Mouse (Mus musculus): ENCODE data around the gene BC004004. TPM values are rescaled to one million over a fixed set of nuclear protein-coding genes. Genes with fewer than 3 reads are reported as not detected.
"Not testable (repeated sequence)": the region's sequence is repeated elsewhere in the genome, so short reads cannot be mapped to it uniquely, and the experiment has no call there.

BC004004 gene
- total RNA-seq, 2 experiments from 2014 or later: 77.6 to 80.4 TPM

DNA sequence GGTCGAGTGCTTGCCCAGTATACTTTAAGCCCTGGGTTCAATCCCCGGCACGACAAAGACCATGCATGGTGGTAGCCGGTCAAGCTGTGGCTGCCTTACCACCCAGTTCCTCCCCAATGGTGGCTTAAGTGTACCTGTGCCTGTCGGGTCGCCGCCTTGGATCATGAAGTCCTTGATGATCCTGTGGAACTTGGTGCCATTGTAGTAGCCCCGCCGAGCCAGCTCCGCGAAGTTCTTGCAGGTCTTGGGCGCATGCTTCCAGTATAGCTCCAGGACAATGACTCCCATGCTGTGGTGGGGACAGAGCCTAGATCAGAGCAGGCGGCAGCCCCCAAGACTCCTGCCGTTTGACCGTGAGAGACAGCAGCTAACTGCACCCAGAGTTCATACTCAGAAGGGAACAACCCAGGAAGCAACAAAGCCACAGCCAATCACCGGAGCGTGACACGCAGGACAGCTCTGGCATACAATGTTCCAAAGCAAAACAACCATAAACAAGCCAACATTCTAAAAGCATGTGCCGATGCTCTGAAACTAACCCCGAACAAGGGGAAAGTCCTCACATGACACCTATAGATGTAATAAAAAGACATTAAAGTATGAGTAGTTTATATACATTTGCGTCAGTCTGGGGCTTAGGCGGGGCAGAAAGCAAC is 6.9 kb upstream of the BC004004 start:
- DNase-seq: no peak

DNA sequence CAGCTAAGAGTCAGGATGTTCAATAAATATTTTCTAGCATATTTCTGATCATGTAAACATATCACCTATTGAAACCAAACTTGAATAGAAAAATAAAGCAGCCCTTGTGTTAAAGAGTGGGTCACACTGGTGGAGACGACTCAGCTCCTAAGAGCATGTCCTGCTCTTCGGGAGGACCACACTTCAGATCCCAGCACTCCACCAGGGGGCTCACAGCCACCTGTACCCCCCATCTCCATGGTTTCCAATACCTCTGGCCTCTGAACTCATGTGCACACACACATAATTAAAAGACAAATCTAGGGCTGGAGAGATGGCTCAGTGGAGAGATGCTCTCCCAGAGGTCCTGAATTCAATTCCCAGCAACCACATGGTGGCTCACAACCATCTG is 6.3 kb upstream of the BC004004 start:
- no peak for DNase-seq

DNA sequence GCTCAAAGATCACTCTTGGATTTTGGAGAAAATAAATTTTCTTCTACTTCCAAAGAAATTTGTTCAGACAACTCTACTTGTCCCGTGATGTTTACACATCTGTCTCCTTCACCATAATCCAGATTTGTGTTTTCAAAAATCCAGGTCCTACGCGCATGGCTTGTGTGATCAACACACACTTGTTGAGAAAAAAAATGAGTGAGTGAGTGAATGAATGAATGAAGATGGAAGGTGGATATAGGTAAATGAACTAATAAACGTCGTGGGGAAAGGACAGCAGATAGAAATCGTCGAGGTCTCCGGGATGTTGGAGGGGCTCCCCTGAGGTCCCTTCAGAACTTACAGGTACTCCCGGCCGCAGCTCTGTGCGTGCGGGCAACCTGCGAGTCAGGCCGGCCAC is 5.2 kb upstream of the BC004004 start:
- no peak for DNase-seq

DNA sequence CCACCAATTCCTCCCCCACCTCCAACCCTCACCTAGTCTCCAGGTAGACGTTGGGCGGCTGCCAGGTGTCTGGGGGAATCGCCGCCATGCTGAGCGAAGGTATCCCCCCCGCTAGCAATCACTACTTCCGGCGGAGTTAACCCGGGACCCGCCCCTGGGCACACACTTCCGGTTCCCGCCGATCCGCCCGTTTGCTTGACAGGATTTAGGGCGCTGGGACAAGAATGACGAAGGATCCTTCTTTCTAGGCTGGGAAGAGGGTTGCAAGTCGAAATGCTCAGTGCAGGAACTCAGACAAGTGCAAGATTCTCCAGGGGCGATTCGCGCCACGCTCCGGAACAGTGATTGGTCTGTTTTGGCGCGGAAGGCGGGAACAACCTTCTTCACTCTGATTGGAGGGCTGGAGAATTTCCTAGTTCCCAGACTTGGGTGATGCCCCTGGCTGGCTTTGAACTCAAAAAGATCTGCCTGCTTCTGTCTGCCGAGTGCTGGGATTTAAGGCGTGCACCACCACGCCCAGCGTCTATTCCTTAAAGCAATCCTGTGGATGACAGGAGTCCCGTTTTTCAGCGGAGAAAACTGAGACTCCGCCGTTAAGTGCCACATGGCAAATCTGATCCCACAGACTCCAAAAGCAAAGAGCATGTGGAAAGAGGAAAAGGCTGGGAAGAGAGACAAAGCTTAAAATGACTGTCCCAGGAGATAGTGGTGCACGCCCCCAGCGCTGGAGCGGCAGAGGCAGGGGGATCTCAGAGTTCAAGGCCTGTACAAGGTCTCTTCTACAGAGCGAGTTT is 4.6 kb upstream of the BC004004 start, which contains the start of gene Ppil1:
TSS of gene Ppil1 (minus strand) at position 347 of the 794 bp plus-strand sequence.
- DNase-seq: peak; percentile 81 to 82

DNA sequence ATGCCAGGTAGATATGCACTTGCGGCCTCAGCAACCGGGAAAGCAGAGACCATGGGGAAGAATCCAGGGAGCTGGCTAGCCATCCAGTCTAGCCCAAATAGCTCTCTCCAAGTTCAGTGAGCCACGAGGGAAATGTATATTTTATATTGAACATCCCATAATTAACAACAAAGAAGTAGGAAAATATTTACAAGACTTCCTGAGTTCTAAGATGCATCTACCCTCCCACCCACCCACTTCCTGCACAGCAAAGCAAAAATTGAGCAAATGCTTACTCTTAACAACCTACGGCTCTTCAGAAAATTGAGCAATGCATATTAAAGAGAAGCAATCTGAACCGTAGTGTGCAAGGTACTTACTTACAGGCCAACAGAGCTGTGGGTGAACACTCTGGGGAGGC is 3.8 kb upstream of the BC004004 start:
- DNase-seq: no peak

DNA sequence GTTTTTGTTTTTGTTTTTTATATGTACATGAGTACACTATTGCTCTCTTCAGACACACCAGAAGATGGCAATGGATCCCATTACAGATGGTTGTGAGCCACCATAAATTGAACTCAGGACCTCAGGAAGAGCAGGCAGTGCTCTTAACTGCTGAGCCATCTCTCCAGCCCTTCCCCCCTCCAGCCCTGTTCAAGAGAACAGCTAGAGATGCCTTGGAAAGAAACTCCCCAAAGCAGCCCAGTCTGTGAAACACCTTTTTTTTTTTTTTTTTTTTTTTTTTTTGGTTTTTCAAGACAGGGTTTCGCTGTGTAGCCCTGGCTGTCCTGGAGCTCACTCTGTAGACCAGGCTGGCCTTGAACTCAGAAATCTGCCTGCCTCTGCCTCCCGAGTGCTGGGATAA is 1.5 kb upstream of the BC004004 start:
- DNase-seq: not testable (repeated sequence)

- DNase-seq: no peak
Observed at GRCm38 (mm10) chr17:29267931-29268681, 482 bp upstream of the BC004004 start.

- DNase-seq: no peak
Observed at GRCm38 (mm10) chr17:29269349-29269706, 740 bp downstream of the BC004004 start.

DNA sequence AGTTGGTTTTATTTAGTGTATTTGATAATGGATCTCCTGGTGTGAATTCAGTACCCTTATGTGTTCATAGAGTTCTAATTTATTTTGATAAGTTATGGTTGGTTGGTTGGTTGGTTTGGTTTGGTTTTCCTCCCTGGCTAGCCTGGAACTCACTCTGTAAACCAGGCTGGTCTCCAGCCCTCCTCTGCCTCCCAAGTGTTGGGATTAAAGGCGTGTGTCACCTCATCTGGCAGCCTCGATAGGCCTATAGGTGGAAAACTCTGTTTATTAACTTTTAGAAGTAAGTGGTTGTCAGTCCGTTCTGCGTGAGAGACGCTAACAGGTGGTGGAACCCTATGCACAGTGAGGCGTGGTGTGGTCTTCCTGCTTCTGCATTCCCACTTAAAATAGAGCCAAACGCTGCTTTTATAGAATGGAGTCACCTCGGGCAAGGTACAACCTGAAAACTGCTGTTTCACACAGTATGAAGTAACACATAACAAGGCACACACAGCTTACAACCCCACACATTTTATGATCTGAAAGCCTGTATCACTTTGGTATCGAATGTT is 1.6 kb downstream of the BC004004 start:
- DNase-seq: no peak

DNA sequence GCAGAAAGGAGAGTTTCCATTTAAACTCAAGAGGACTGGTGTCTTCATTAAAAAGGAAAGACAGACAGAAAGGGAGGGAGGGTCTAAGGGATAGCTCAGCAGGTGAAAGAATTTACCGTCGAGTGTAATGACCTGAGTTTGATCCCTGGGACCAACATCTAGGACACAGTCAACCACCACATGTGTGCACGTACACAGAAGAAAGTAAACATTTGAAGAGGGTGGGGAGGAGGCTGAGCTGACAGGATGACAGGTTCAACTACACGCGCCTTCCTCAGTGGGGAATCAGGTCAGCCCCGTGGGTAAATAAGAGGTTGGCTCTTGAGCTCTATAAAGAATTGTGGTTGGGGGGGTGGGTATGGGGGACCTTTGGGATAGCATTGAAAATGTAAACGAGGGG is 4.6 kb downstream of the BC004004 start:
- DNase-seq: no peak

- DNase-seq: no peak
Observed at GRCm38 (mm10) chr17:29273889-29274288, 5.3 kb downstream of the BC004004 start.

DNA sequence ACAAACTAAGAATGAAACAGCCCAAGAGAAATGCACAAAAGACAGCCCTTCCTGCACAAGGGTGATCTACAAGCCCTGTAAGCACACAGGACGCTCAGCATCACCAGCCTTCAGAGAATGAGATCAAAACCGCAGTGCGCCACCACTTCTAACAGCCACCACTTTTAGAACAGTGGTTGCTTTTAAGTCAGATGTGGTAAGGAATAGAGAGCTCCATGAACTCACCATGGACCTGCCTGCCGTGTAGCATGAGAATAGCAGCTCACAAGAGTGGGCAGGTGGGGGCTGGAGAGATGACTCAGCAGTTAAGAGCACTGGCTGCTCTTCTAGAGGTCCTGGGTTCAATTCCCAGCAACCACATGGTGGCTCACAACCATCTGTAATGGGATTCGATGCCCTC is 11.8 kb downstream of the BC004004 start:
- no peak for DNase-seq

- DNase-seq: no peak
Observed at GRCm38 (mm10) chr17:29281541-29281940, 13.0 kb downstream of the BC004004 start.

GRCm38 (mm10) chr17:29282216-29282952 is 13.8 kb downstream of the BC004004 start:
- no peak for DNase-seq

DNA sequence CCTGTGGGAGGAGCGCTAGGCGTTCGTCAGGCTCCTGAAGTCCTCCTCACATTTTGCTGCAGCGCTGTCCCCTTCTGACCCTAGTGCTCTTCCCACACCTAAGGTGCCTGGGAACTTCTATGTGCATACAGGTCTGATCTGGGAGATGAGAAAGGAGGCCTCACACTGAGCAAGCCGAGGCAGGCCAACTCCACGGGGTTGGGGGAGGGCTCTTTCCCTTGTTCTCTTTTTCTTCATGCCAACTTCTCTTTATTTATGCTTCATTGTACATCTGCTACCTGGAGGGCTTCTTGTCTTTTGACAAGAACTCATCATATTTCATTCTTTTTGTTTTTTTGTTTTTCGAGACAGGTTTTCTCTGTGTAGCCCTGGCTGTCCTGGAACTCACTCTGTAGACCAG is 23.2 kb downstream of the BC004004 start:
- no peak for DNase-seq

GRCm38 (mm10) chr17:29292996-29293395 is 24.4 kb downstream of the BC004004 start:
- no peak for DNase-seq

- DNase-seq: no peak
Observed at GRCm38 (mm10) chr17:29293807-29294605, 25.4 kb downstream of the BC004004 start.

- DNase-seq: no peak
Observed at GRCm38 (mm10) chr17:29295835-29296234, 27.2 kb downstream of the BC004004 start.

- no peak for DNase-seq
Observed at GRCm38 (mm10) chr17:29297321-29297720, 28.7 kb downstream of the BC004004 start.

DNA sequence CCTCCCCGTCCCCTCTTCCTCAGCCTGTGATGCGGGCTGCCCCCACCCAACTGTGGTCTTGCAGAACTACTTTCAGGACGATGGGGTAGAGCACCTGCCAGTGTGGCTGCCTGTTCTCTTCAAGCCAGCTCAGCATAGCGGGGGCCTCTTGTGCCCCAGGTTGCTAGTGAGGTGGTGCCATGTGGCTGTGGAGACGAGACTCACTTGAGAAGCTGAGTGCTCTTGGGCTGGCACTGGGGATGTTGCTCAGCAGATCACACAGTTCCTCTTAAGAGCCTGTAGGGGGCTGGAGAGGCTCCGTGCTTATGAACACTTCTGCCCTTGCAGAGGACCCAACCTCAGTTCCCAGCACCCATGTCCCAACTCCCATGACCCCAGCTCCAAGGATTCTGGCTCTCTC is 29.2 kb downstream of the BC004004 start:
- DNase-seq: no peak

DNA sequence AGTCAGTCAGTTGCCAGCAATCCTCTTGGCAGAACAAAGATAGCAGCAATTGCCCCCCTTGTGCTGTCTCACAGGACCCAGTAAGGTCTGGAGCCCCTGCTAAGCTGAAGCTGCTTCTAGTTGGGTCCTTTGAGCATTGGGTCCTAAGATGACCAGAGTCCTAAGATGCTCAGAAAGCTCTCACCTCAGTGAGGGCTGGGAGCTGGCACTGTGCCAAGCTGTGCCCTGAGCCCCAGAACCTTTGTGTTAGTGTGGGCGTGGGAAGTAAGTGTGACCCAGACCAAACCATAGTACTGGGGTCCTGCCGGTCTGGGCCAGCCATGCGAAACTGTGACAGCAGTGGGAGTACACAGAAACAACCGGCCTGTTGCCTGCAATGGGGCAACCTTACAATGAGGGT is 30.7 kb downstream of the BC004004 start:
- no peak for DNase-seq
